Mouse (Mus musculus): ENCODE data around the gene Tspan14.

- TF ChIP-seq CTCF (IDR thresholded peaks at IDR 0.05; ENCODE audit: borderline replicate concordance, control insufficient read depth, extremely low read depth, insufficient read depth, low read length, poor library complexity) (no peak), POLR2A (IDR thresholded peaks at IDR 0.05; ENCODE audit: control insufficient read depth, extremely low read depth, insufficient read depth, low read length, poor library complexity) (no peak)
These were observed 102.9 kb downstream of the Tspan14 start for GRCm38 (mm10) chr14:40863659-40864058.
